Mouse (Mus musculus): ENCODE measurements around the gene Nfam1. TPM values are rescaled to one million over a fixed set of nuclear protein-coding genes. Genes with fewer than 3 reads are reported as not detected.
A peak's percentile ranks its signal among the peaks of the same experiment; 100 is the strongest.

The Nfam1 gene
- polyA plus RNA-seq, 1 experiment from 2014 or later: 4.7 TPM

- Histone ChIP-seq H3K4me3 (ENCODE audit: low read depth, low read length) (no peak overlapping the region), H3K9me3 (ENCODE audit: control insufficient read depth, low read length) (peaks cover 4% of the 10 kb centered on the region; the same call in 1 of the 2 replicates), H3K27me3 (replicated peaks; ENCODE audit: control insufficient read depth, insufficient read depth, low read length) (no peaks in the 10 kb centered on the region), H3K27ac (replicated peaks; ENCODE audit: low read depth, low read length) (no peak overlapping the region), H3K4me2 (ENCODE audit: low read depth, low read length) (no peak overlapping the region), H3K36me3 (ENCODE audit: control insufficient read depth, insufficient read depth, low read length) (no peaks in the 10 kb centered on the region), H3K9ac (ENCODE audit: low read depth, low read length) (no peak overlapping the region), H3K4me1 (ENCODE audit: control insufficient read depth, insufficient read depth, low read length) (peaks cover 4% of the 10 kb centered on the region)
- ATAC-seq (ENCODE audit: low read depth) (no peak), DNase-seq (ENCODE audit: low spot score) (no peak)
- 14% methylated on average over 5 of the region's 5 CpGs for WGBS
Observed at GRCm38 (mm10) chr15:83061689-83062088, 28.6 kb upstream of the Nfam1 start.

DNA sequence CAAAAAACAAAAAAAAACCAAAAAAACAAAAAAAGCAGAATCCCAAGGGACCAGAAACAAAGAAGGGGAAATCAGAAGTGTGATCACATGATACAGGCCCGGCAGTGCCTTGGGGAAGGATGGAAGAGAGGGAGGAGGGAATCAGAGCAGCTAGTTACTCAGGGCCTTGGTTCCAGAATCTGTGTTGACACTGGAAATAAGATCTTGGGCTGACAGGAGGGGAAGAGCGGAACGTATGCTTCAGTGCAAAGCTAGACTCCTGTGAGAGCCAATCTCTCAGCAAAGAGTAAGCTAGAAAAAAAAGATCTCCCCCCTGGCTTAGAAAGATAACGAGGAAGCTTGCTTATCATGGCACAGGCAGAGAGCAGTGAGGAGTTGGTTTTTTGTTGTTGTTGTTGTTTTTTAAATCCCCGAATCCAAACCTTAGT, 26.1 kb upstream of the Nfam1 start:
- no peaks in the 10 kb centered on the region for H3K36me3 ChIP-seq (ENCODE audit: control insufficient read depth, insufficient read depth, low read length)
- H3K27ac ChIP-seq (replicated peaks; ENCODE audit: low read depth, low read length): no peak overlapping the region
- H3K9ac ChIP-seq (ENCODE audit: low read depth, low read length): no peak overlapping the region
- no peak overlapping the region for H3K4me3 ChIP-seq (ENCODE audit: low read depth, low read length)
- no peak overlapping the region for H3K4me2 ChIP-seq (ENCODE audit: low read depth, low read length)
- no peaks in the 10 kb centered on the region; the same call in 1 of the 2 replicates for H3K27me3 ChIP-seq (replicated peaks; ENCODE audit: control insufficient read depth, insufficient read depth, low read length)
- peaks cover 4% of the 10 kb centered on the region; the same call in 1 of the 2 replicates for H3K9me3 ChIP-seq (ENCODE audit: control insufficient read depth, low read length)
- WGBS: 34% methylated on average over 5 of the region's 5 CpGs
- ATAC-seq (ENCODE audit: low read depth) (no peak), DNase-seq (ENCODE audit: low spot score) (peak; percentile 67)
- H3K4me1 ChIP-seq (ENCODE audit: control insufficient read depth, insufficient read depth, low read length): peaks cover 9% of the 10 kb centered on the region

DNA sequence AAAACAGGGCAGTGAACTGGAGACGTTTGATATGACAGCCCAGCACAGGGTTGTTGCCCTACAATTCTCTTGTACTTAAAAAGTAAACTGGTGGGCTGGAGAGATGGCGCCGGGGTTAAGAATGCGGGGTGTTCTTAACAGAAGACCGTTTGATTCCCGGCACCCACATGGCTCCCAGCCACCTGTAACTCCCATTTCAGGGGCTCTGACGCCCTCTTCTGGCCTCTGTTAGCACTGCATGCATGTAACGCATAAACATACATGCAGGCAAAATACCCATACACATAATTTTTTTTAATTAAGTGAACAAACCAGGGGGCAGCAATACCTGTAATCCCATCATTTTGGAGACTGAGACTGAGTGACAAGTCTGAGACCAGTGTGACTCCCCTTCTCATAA, 24.4 kb upstream of the Nfam1 start:
- no peak for DNase-seq (ENCODE audit: low spot score)

GRCm38 (mm10) chr15:83056378-83057083, 23.4 kb upstream of the Nfam1 start:
- 1% methylated on average over 28 of the region's 29 CpGs for WGBS
- H3K4me1 ChIP-seq (ENCODE audit: control insufficient read depth, insufficient read depth, low read length): peaks cover 9% of the 10 kb centered on the region
- H3K9me3 ChIP-seq (ENCODE audit: control insufficient read depth, low read length): peaks cover 4% of the 10 kb centered on the region; the same call in 1 of the 2 replicates
- peak overlapping the region; percentile 38 for H3K4me3 ChIP-seq (ENCODE audit: low read depth, low read length)
- ATAC-seq (ENCODE audit: low read depth) (peak; percentile 59), DNase-seq (ENCODE audit: low spot score) (peak; percentile 56)
- peak overlapping the region; percentile 54 for H3K9ac ChIP-seq (ENCODE audit: low read depth, low read length)
- peak overlapping the region; percentile 71 for H3K4me2 ChIP-seq (ENCODE audit: low read depth, low read length)
- no peaks in the 10 kb centered on the region; the same call in 1 of the 2 replicates for H3K27me3 ChIP-seq (replicated peaks; ENCODE audit: control insufficient read depth, insufficient read depth, low read length)
- H3K27ac ChIP-seq (replicated peaks; ENCODE audit: low read depth, low read length): no peak overlapping the region
- no peaks in the 10 kb centered on the region for H3K36me3 ChIP-seq (ENCODE audit: control insufficient read depth, insufficient read depth, low read length)

More for the DNA sequence above, 24.4 kb upstream of the Nfam1 start:
- Histone ChIP-seq H3K27ac (replicated peaks; ENCODE audit: low read depth, low read length) (no peak overlapping the region), H3K4me3 (ENCODE audit: low read depth, low read length) (no peak overlapping the region), H3K27me3 (replicated peaks; ENCODE audit: control insufficient read depth, insufficient read depth, low read length) (no peaks in the 10 kb centered on the region; the same call in 1 of the 2 replicates), H3K4me1 (ENCODE audit: control insufficient read depth, insufficient read depth, low read length) (peaks cover 9% of the 10 kb centered on the region), H3K9me3 (ENCODE audit: control insufficient read depth, low read length) (peaks cover 4% of the 10 kb centered on the region; the same call in 1 of the 2 replicates), H3K9ac (ENCODE audit: low read depth, low read length) (no peak overlapping the region), H3K4me2 (ENCODE audit: low read depth, low read length) (no peak overlapping the region), H3K36me3 (ENCODE audit: control insufficient read depth, insufficient read depth, low read length) (no peaks in the 10 kb centered on the region)
- ATAC-seq (ENCODE audit: low read depth): no peak
- WGBS: 73% methylated on average over 8 of the region's 8 CpGs

- WGBS: 45% methylated on average over 5 of the region's 5 CpGs
- H3K4me3 ChIP-seq (ENCODE audit: low read depth, low read length): no peak overlapping the region
- H3K36me3 ChIP-seq (ENCODE audit: control insufficient read depth, insufficient read depth, low read length): no peaks in the 10 kb centered on the region
- DNase-seq (ENCODE audit: low spot score) (no peak), ATAC-seq (ENCODE audit: low read depth) (no peak)
- H3K4me2 ChIP-seq (ENCODE audit: low read depth, low read length): no peak overlapping the region
- H3K27ac ChIP-seq (replicated peaks; ENCODE audit: low read depth, low read length): no peak overlapping the region
- no peak overlapping the region for H3K9ac ChIP-seq (ENCODE audit: low read depth, low read length)
- peaks cover 4% of the 10 kb centered on the region; the same call in 1 of the 2 replicates for H3K9me3 ChIP-seq (ENCODE audit: control insufficient read depth, low read length)
- peaks cover 9% of the 10 kb centered on the region for H3K4me1 ChIP-seq (ENCODE audit: control insufficient read depth, insufficient read depth, low read length)
- H3K27me3 ChIP-seq (replicated peaks; ENCODE audit: control insufficient read depth, insufficient read depth, low read length): no peaks in the 10 kb centered on the region; the same call in 1 of the 2 replicates
Observed at GRCm38 (mm10) chr15:83055569-83055968, 22.5 kb upstream of the Nfam1 start.

- ATAC-seq (ENCODE audit: low read depth): no peak
- H3K4me3 ChIP-seq (ENCODE audit: low read depth, low read length): no peak overlapping the region
Observed at GRCm38 (mm10) chr15:83053261-83053660, 20.2 kb upstream of the Nfam1 start.

DNA sequence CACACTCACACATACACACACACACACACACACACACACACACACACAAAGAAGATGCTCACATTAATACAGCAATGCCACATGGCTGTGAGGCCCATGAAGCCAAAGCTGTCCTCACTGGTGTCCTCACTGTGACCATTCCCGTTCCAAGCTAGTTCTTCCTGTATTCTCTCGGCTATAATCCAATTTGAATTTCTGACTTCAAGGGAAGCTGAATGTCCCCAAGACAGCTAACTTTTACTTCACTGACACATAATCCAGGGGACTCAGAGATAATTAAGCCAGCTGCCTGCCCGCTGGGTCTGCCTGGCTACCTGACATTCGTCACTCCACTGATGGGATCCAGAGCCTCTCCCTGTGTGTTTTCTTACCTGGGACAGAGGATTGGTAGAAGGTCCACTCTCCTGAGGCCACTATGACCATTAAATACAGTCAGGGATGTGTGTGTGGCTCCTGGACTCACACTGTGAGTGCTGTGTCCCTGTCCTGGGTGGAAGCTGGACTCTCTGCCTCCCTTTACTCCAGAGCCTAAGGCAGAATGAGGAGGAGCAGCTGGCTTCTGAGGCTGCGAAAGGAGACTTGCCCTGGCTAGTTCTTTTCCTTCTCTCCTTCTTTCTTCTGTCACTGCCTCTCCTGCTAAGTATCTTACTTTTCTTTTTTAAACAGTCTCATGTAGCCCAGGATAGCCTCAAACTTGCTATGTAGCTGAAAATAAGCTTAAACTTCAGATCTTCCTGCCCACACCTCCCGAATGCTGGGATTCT, 19.4 kb upstream of the Nfam1 start:
- Histone ChIP-seq H3K4me2 (ENCODE audit: low read depth, low read length) (no peak overlapping the region), H3K9ac (ENCODE audit: low read depth, low read length) (no peak overlapping the region), H3K4me1 (ENCODE audit: control insufficient read depth, insufficient read depth, low read length) (peaks cover 9% of the 10 kb centered on the region), H3K27me3 (replicated peaks; ENCODE audit: control insufficient read depth, insufficient read depth, low read length) (no peaks in the 10 kb centered on the region; the same call in 1 of the 2 replicates), H3K27ac (replicated peaks; ENCODE audit: low read depth, low read length) (no peak overlapping the region), H3K9me3 (ENCODE audit: control insufficient read depth, low read length) (peaks cover 4% of the 10 kb centered on the region; the same call in 1 of the 2 replicates), H3K36me3 (ENCODE audit: control insufficient read depth, insufficient read depth, low read length) (no peaks in the 10 kb centered on the region), H3K4me3 (ENCODE audit: low read depth, low read length) (no peak overlapping the region)
- WGBS: 53% methylated on average over 6 of the region's 6 CpGs
- no peak for ATAC-seq (ENCODE audit: low read depth)
- no peak for DNase-seq (ENCODE audit: low spot score)

More at GRCm38 (mm10) chr15:83053261-83053660, 20.2 kb upstream of the Nfam1 start:
- WGBS: 48% methylated on average over 11 of the region's 11 CpGs
- Histone ChIP-seq H3K9me3 (ENCODE audit: control insufficient read depth, low read length) (peaks cover 4% of the 10 kb centered on the region; the same call in 1 of the 2 replicates), H3K4me2 (ENCODE audit: low read depth, low read length) (no peak overlapping the region), H3K27ac (replicated peaks; ENCODE audit: low read depth, low read length) (no peak overlapping the region), H3K9ac (ENCODE audit: low read depth, low read length) (no peak overlapping the region), H3K36me3 (ENCODE audit: control insufficient read depth, insufficient read depth, low read length) (no peaks in the 10 kb centered on the region), H3K27me3 (replicated peaks; ENCODE audit: control insufficient read depth, insufficient read depth, low read length) (no peaks in the 10 kb centered on the region; the same call in 1 of the 2 replicates), H3K4me1 (ENCODE audit: control insufficient read depth, insufficient read depth, low read length) (peaks cover 9% of the 10 kb centered on the region)
- no peak for DNase-seq (ENCODE audit: low spot score)

- Histone ChIP-seq H3K9ac (ENCODE audit: low read depth, low read length) (no peak overlapping the region), H3K4me1 (ENCODE audit: control insufficient read depth, insufficient read depth, low read length) (peaks cover 19% of the 10 kb centered on the region), H3K4me2 (ENCODE audit: low read depth, low read length) (no peak overlapping the region), H3K27ac (replicated peaks; ENCODE audit: low read depth, low read length) (no peak overlapping the region), H3K9me3 (ENCODE audit: control insufficient read depth, low read length) (0 out of 2 replicates have a peak, but pooled peaks cover 4% of the 10 kb centered on the region), H3K4me3 (ENCODE audit: low read depth, low read length) (no peak overlapping the region), H3K27me3 (replicated peaks; ENCODE audit: control insufficient read depth, insufficient read depth, low read length) (no peaks in the 10 kb centered on the region), H3K36me3 (ENCODE audit: control insufficient read depth, insufficient read depth, low read length) (no peaks in the 10 kb centered on the region)
- ATAC-seq (ENCODE audit: low read depth): no peak
- WGBS: 59% methylated on average over 7 of the region's 7 CpGs
- DNase-seq (ENCODE audit: low spot score): no peak
Observed at GRCm38 (mm10) chr15:83046730-83047129, 13.6 kb upstream of the Nfam1 start.

All from embryonic facial prominence, embryonic 14.5 days (tissue).